Mouse (Mus musculus) E14TG2a.4 (cell line): ENCODE data around the gene Rab43.
"Not testable (repeated sequence)": the region's sequence is repeated elsewhere in the genome, so short reads cannot be mapped to it uniquely, and the experiment has no call there.

ENCODE experiments used
- H3K27me3 ChIP-seq: 2 replicates; pipeline ENCODE4 v1.6.1; 2014; ENCODE audit warnings: low read length, control low read depth; ENCODE audit not compliant: insufficient read depth
- H3K36me3 ChIP-seq: 2 replicates; pipeline ENCODE4 v1.6.1; 2014; ENCODE audit warnings: low read length, control low read depth; ENCODE audit not compliant: insufficient read depth
- H3K4me1 ChIP-seq: replicated peaks from 2 replicates; pipeline ENCODE4 v1.6.1; 2014; ENCODE audit warnings: low read depth, low read length, control low read depth
- H3K4me3 ChIP-seq: replicated peaks from 2 replicates; pipeline ENCODE4 v1.5.1; 2014; ENCODE audit warnings: mild to moderate bottlenecking, low read length
- H3K9me3 ChIP-seq: 2 replicates; pipeline ENCODE4 v1.6.1; 2014; ENCODE audit warnings: low read length, control low read depth
- CTCF ChIP-seq: conservative IDR thresholded peaks from 2 replicates; pipeline ENCODE4 v1.5.1; 2014; ENCODE audit warnings: low read length
- NANOG ChIP-seq: IDR thresholded peaks from 2 replicates; pipeline ENCODE4 v1.6.1; 2014; ENCODE audit warnings: borderline replicate concordance, low read length, mixed read lengths
- POU5F1 ChIP-seq: IDR thresholded peaks from 2 replicates; pipeline ENCODE4 v1.6.1; 2014; ENCODE audit warnings: low read length, borderline replicate concordance

Gene Rab43

GRCm38 (mm10) chr6:87774466-87774865, 37.5 kb downstream of the Rab43 start:
- Histone ChIP-seq H3K9me3 (peaks cover 4% of the 10 kb centered on the region; the same call in 1 of the 2 replicates), H3K4me3 (no peak overlapping the region), H3K4me1 (no peaks in the 10 kb centered on the region), H3K36me3 (no peaks in the 10 kb centered on the region), H3K27me3 (peaks cover 12% of the 10 kb centered on the region)
- TF ChIP-seq CTCF (no peak), NANOG (no peak), POU5F1 (no peak)

- H3K36me3 ChIP-seq: no peaks in the 10 kb centered on the region
- H3K27me3 ChIP-seq: peaks cover 3% of the 10 kb centered on the region
- no peak overlapping the region for H3K4me3 ChIP-seq
- H3K9me3 ChIP-seq: peaks cover 4% of the 10 kb centered on the region; the same call in 1 of the 2 replicates
- TF ChIP-seq POU5F1 (no peak), CTCF (no peak), NANOG (no peak)
- H3K4me1 ChIP-seq: no peaks in the 10 kb centered on the region
Measured at GRCm38 (mm10) chr6:87770626-87771025, 41.3 kb downstream of the Rab43 start.

GRCm38 (mm10) chr6:87764296-87764695, 47.7 kb downstream of the Rab43 start:
- H3K9me3 ChIP-seq: not testable (repeated sequence)

GRCm38 (mm10) chr6:87763376-87764280, 48.3 kb downstream of the Rab43 start:
- H3K36me3 ChIP-seq: no peaks in the 10 kb centered on the region
- H3K4me3 ChIP-seq: no peak overlapping the region
- TF ChIP-seq NANOG (no peak), CTCF (peak; percentile 82)
- H3K9me3 ChIP-seq: no peaks in the 10 kb centered on the region
- H3K4me1 ChIP-seq: no peaks in the 10 kb centered on the region
- H3K27me3 ChIP-seq: no peaks in the 10 kb centered on the region

More at GRCm38 (mm10) chr6:87764296-87764695, 47.7 kb downstream of the Rab43 start:
- not testable (repeated sequence) for H3K27me3 ChIP-seq, H3K4me1 ChIP-seq, H3K4me3 ChIP-seq, H3K36me3 ChIP-seq

GRCm38 (mm10) chr6:87762161-87762560, 49.8 kb downstream of the Rab43 start:
- H3K36me3 ChIP-seq: no peaks in the 10 kb centered on the region
- no peaks in the 10 kb centered on the region for H3K27me3 ChIP-seq
- no peak overlapping the region for H3K4me3 ChIP-seq
- TF ChIP-seq POU5F1: no peak
- TF ChIP-seq NANOG: no peak
- no peak for TF ChIP-seq CTCF
- H3K9me3 ChIP-seq: no peaks in the 10 kb centered on the region
- H3K4me1 ChIP-seq: no peaks in the 10 kb centered on the region

- Histone ChIP-seq H3K9me3 (no peaks in the 10 kb centered on the region), H3K4me3 (no peak overlapping the region), H3K36me3 (no peaks in the 10 kb centered on the region), H3K27me3 (no peaks in the 10 kb centered on the region), H3K4me1 (no peaks in the 10 kb centered on the region)
- TF ChIP-seq CTCF (no peak), POU5F1 (no peak), NANOG (no peak)
Measured at GRCm38 (mm10) chr6:87759850-87760249, 52.1 kb downstream of the Rab43 start.

GRCm38 (mm10) chr6:87759404-87759803, 52.6 kb downstream of the Rab43 start:
- Histone ChIP-seq H3K27me3 (no peaks in the 10 kb centered on the region), H3K4me1 (no peaks in the 10 kb centered on the region), H3K9me3 (no peaks in the 10 kb centered on the region), H3K4me3 (no peak overlapping the region), H3K36me3 (no peaks in the 10 kb centered on the region)
- TF ChIP-seq NANOG (no peak), CTCF (no peak), POU5F1 (no peak)

GRCm38 (mm10) chr6:87756896-87757295, 55.1 kb downstream of the Rab43 start:
- H3K27me3 ChIP-seq: peaks cover 8% of the 10 kb centered on the region
- no peaks in the 10 kb centered on the region for H3K9me3 ChIP-seq
- H3K4me3 ChIP-seq: no peak overlapping the region
- no peaks in the 10 kb centered on the region for H3K4me1 ChIP-seq
- TF ChIP-seq POU5F1: no peak
- TF ChIP-seq CTCF: no peak
- no peak for TF ChIP-seq NANOG
- H3K36me3 ChIP-seq: no peaks in the 10 kb centered on the region

GRCm38 (mm10) chr6:87755196-87755595, 56.8 kb downstream of the Rab43 start:
- Histone ChIP-seq H3K9me3 (no peaks in the 10 kb centered on the region), H3K4me3 (no peak overlapping the region), H3K4me1 (no peaks in the 10 kb centered on the region), H3K36me3 (no peaks in the 10 kb centered on the region), H3K27me3 (peaks cover 8% of the 10 kb centered on the region)
- TF ChIP-seq CTCF (no peak), POU5F1 (no peak), NANOG (no peak)
